Mouse (Mus musculus) heart, embryonic 13.5 days (tissue): ENCODE measurements around the gene Fdxr. TPM values are rescaled to one million over a fixed set of nuclear protein-coding genes. Genes with fewer than 3 reads are reported as not detected.

Experiments
- ATAC-seq: fragments of 200-750 bp; cut with Nextera tagmentation; 2 replicates; pipeline ENCODE4 v1.8.0; 2017; ENCODE audit warnings: moderate TSS enrichment; ENCODE audit not compliant: insufficient number of reproducible peaks, low FRiP score, low TSS enrichment; ENCODE audit errors: extremely low read depth
- H3K27ac ChIP-seq: fragments of 300-500 bp; sonication (generic); replicated peaks from 2 replicates; pipeline ENCODE4 v1.5.1; 2015; ENCODE audit warnings: moderate library complexity, mild to moderate bottlenecking, inconsistent platforms
- H3K27me3 ChIP-seq: fragments of 300-500 bp; sonication (generic); replicated peaks from 2 replicates; pipeline ENCODE4 v1.6.1; 2015; ENCODE audit warnings: mild to moderate bottlenecking, inconsistent platforms
- H3K36me3 ChIP-seq: fragments of 300-500 bp; sonication (generic); 2 replicates; pipeline ENCODE4 v1.6.1; 2015; ENCODE audit warnings: mild to moderate bottlenecking, inconsistent platforms
- H3K4me1 ChIP-seq: fragments of 300-500 bp; sonication (generic); 2 replicates; pipeline ENCODE4 v1.6.1; 2015; ENCODE audit warnings: inconsistent platforms
- H3K4me2 ChIP-seq: fragments of 300-500 bp; sonication (generic); 2 replicates; pipeline ENCODE4 v1.6.1; 2015; ENCODE audit warnings: inconsistent platforms, mild to moderate bottlenecking, moderate library complexity
- H3K4me3 ChIP-seq: fragments of 300-500 bp; sonication (generic); 2 replicates; pipeline ENCODE4 v1.5.1; 2015; ENCODE audit warnings: moderate library complexity, mild to moderate bottlenecking, inconsistent platforms
- H3K9ac ChIP-seq: fragments of 300-500 bp; sonication (generic); 2 replicates; pipeline ENCODE4 v1.6.1; 2015; ENCODE audit warnings: inconsistent platforms, mild to moderate bottlenecking, moderate library complexity
- H3K9me3 ChIP-seq: fragments of 300-500 bp; sonication (generic); 2 replicates; pipeline ENCODE4 v1.6.1; 2016; ENCODE audit warnings: inconsistent platforms
- WGBS: fragments of 180-500 bp; shearing (Covaris S2); methylation state at CpG from one replicate; pipeline ENCODE4 v1.1.7; 2015; ENCODE audit warnings: mixed read lengths; 5-methylcytosine and 5-hydroxymethylcytosine counted together
- polyA plus RNA-seq: library from polyadenylated mRNA; unstranded; fragments of >200 nt; fragmentation: Nextera tagmentation; extraction: Ambion mirVana; gene quantifications from 2 replicates; pipeline ENCODE4 v1.2.1, GENCODE M21; 2015

The Fdxr gene
- 9.5 and 11.7 TPM in 2 replicates for polyA plus RNA-seq

DNA sequence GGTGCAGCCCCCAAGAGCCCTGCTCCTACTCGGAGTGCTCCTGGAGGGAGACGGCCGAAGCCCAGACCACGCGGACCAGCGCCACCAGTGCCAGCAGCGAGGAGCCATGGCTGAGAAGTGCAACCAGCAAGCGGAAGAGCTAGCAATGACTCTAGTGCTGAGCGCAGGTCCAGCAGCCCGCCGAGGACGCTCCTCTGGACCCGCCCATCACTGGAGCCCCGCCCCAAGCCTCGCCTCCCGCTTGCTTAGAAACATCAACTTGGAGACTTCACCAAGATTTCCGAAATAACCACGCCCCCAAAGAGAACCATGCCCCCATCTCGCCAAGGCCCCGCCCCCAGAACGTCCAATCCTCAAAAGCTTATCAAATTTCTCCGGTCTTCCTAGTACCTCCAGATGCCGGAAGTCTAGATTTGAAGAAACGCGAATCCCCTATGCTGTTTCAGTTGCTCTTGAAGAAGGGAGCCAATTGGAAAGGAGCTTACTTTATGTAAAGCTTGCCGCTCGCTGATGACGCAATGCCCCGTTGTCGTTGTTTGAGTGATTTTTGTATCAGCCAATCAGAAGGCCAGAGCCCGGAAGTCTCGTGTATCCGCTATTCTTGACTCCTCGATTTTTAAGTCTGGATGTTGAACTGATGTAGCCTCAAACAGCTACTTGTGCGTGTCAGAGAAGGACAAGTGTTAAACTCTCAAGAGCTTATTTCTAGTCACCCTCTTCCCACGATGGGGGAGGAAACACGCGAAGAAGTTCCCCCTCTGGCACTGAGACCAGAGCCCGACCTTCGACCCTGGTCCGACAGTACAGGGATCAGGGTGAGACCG is at the start of gene Fdxr:
Fdxr (minus strand) TSS at position 271 of the 824 bp plus-strand sequence.
- Histone ChIP-seq H3K27ac (peak within 1 kb of the TSS; percentile 89), H3K4me2 (peak within 1 kb of the TSS; percentile 96), H3K4me1 (peaks cover 23% of the 10 kb centered on the region), H3K9ac (peak within 1 kb of the TSS; percentile 91), H3K36me3 (no peaks in the 10 kb centered on the region), H3K9me3 (no peaks in the 10 kb centered on the region), H3K27me3 (peaks cover 7% of the 10 kb centered on the region; the same call in 1 of the 2 replicates), H3K4me3 (peak within 1 kb of the TSS; percentile 70)
- ATAC-seq: peak; percentile 92
- under 1% methylated on average over 42 of the region's 42 CpGs for WGBS

DNA sequence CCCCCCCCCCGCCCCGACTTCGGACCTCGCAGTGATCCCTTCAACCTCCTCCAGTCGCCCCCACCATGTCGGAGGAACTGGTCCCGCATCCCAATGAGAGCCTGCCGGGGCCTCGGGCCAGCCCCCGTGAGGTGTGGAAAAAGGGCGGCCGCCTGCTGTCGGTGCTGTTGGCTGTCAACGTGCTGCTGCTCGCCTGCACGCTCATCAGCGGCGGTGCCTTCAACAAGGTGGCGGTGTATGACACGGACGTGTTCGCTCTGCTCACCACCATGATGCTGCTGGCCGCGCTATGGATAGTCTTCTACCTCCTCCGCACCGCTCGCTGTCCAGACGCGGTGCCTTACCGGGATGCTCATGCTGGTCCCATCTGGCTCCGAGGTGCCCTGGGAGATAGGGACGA is 46.5 kb upstream of the Fdxr start:
- H3K9me3 ChIP-seq: no peaks in the 10 kb centered on the region
- H3K4me2 ChIP-seq: no peak overlapping the region
- no peak overlapping the region for H3K4me3 ChIP-seq
- WGBS: 15% methylated on average over 32 of the region's 32 CpGs
- no peak overlapping the region for H3K9ac ChIP-seq
- no peaks in the 10 kb centered on the region for H3K36me3 ChIP-seq
- no peak for ATAC-seq
- peaks cover 17% of the 10 kb centered on the region for H3K4me1 ChIP-seq
- H3K27me3 ChIP-seq: peaks cover 97% of the 10 kb centered on the region
- no peak overlapping the region for H3K27ac ChIP-seq

DNA sequence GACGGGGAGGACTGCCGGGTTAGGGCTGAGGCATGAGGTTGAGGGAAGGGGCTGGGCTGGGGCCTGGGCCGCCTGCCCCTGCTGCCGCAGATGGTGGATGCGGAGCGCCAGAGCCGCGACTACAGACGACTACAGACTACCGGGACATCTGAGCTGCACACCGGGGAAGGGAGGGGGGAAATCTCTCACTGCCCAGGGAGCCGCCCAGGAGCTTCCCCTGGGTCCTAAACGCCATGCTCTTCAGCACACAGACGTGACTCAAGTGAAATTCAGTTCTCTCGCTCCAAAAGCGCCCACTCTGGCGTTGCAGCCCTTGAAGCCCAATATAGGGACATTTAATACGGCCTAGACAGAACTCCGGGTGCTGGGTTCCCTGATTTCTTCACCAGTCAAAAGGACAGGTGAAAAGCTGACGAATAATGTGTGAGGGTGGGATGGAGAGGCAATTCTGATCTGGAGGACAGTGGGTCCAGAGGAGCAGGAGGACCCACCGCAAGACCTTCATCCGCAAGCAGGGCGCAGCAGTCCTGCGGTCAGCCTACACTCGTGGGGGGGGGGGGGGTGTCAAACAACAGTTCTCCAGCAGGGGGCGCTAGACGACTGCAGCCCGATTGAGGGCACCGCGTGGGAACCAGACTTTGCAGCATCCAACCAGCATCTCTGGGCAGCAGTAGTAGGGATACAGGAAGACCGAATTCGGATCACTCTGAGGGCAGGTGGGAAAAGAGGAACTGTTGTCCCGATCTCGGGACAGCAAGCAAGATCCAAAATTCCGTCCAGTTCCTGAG is 45.2 kb upstream of the Fdxr start, which contains the start of gene Ush1g:
Ush1g (minus strand) TSS at position 136 of the 788 bp plus-strand sequence.
- H3K36me3 ChIP-seq: no peaks in the 10 kb centered on the region
- H3K27me3 ChIP-seq: peaks cover 97% of the 10 kb centered on the region
- H3K9me3 ChIP-seq: no peaks in the 10 kb centered on the region
- peak within 1 kb of the TSS; percentile 60; the same call in 1 of the 2 replicates for H3K9ac ChIP-seq
- H3K4me1 ChIP-seq: peaks cover 20% of the 10 kb centered on the region
- peak within 1 kb of the TSS; percentile 42 for H3K4me2 ChIP-seq
- H3K4me3 ChIP-seq: peak within 1 kb of the TSS; percentile 32
- ATAC-seq: no peak
- 6% methylated on average over 35 of the region's 35 CpGs for WGBS
- no peak within 1 kb of the TSS for H3K27ac ChIP-seq

DNA sequence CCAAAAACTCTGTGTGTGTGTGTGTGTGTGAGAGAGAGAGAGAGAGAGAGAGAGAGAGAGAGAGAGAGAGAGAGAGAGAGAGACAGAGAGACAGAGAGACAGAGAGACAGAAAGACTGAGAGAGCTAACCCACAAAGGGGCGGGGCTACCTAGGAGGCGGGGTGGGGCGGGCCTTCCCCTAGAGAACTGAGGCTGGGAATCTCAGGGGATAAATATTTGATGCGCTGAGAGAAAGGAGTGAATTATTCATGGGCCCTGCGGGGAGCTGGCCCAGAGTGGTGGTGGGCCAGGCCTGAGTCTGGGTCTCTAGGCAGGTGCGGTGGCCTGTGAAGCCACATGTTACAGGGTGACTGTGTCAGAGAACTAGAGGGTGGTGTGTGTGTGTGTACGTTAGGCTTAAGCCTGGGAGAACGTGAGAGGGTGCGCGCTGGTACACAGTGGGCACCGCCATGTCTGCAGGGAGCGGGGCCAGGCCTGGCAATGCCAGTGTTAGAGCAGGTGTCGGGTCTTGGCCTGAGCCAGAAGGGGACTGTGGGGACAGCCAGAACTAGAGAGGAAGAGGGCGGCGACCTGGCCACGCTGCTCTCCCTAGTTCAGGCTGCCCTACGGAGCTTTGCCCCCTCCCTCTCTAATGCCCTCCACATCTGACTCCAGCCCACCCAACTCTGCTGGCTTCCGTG is 43.0 kb upstream of the Fdxr start:
- 7% methylated on average over 18 of the region's 18 CpGs for WGBS
- no peak overlapping the region for H3K4me2 ChIP-seq
- peaks cover 20% of the 10 kb centered on the region for H3K4me1 ChIP-seq
- peaks cover 100% of the 10 kb centered on the region for H3K27me3 ChIP-seq
- no peaks in the 10 kb centered on the region for H3K36me3 ChIP-seq
- no peaks in the 10 kb centered on the region for H3K9me3 ChIP-seq
- no peak overlapping the region for H3K27ac ChIP-seq
- no peak overlapping the region for H3K4me3 ChIP-seq
- H3K9ac ChIP-seq: no peak overlapping the region
- no peak for ATAC-seq

DNA sequence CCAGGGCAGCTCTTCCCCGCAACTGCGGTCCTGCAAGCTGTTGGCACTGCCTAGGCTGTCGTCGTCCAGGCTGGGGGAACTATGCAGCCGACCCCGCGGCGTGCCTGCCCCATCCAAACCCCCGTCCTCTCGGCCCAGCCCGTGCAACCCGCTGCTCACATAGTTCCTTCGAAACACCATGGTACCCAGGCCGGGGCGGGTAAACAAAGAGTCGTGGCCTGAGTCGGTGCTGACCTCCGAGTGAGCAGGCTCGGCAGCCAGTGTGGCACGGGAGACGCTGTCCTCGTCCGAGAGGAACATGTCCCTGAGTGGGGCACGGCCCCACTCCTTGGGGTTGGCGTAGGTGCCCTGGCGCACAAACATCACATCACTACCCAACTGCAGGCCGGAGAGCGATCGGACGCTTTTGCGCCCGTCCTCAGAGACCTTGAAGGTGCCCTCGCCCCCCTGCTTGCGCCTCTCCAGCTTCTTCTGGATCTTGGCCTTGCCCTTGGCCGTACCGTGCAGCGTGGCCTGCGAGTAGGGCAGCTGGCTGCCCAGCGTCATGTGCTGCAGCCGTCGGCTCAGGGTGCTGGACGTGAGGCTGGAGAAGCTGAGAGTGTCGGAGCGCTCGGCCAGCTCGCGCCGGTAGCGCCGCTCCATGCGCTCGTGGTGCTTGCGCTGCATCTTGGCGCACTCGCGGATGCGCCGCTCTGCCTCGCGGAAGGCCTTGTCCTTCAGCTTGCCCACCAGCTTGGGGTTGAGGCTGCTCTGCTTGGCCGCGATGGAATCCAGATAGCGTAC is 41.6 kb upstream of the Fdxr start:
- Histone ChIP-seq H3K27ac (no peak overlapping the region), H3K36me3 (no peaks in the 10 kb centered on the region), H3K4me2 (peak overlapping the region; percentile 35), H3K27me3 (peaks cover 100% of the 10 kb centered on the region), H3K9me3 (no peaks in the 10 kb centered on the region), H3K4me3 (no peak overlapping the region), H3K9ac (no peak overlapping the region; the same call in 1 of the 2 replicates), H3K4me1 (peaks cover 19% of the 10 kb centered on the region)
- 4% methylated on average over 63 of the region's 63 CpGs for WGBS
- no peak for ATAC-seq

DNA sequence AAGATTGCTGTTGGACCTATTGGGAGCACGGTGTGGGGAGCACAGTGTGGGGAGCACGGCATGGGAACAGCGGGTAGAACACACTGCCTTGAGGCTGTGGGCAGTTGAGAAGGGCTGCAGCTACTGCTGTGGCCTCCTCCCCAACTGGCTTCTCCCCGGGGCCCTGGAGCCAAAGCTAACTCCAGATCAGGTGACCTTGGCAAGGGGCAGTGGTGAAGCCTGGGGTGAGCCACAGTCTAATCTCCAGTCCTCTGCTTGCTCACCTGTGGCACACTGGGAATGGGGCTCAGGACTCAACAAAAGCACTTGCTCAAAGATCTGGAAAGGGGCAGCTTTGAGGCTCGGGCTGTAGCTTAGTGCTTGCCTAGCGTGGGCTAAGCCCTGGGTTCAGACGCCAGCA is 40.4 kb upstream of the Fdxr start:
- peaks cover 17% of the 10 kb centered on the region for H3K4me1 ChIP-seq
- no peaks in the 10 kb centered on the region for H3K36me3 ChIP-seq
- H3K27ac ChIP-seq: no peak overlapping the region
- ATAC-seq: no peak
- H3K9ac ChIP-seq: no peak overlapping the region
- H3K4me2 ChIP-seq: no peak overlapping the region
- 60% methylated on average over 7 of the region's 7 CpGs for WGBS
- no peaks in the 10 kb centered on the region for H3K9me3 ChIP-seq
- peaks cover 100% of the 10 kb centered on the region for H3K27me3 ChIP-seq
- H3K4me3 ChIP-seq: no peak overlapping the region

DNA sequence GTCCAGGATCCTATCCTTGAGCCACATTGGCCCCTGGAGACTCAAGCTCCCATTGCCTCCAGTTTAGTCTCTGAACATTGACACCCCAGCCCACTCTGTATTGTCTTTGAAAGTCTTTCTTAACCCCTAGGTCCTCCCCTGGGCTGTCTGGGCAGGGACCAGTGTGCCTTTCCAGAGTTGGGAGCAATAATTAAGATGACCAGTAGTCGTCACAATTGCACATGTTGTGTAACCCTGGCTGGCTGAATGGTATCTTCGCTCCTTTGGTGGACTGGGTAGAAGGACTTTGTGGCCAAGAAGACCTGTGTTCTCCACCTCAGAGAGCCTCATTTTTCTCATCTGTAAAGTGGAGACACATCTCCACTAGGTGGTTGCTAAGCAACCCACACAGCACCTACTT is 37.4 kb upstream of the Fdxr start:
- Histone ChIP-seq H3K4me3 (no peak overlapping the region), H3K36me3 (no peaks in the 10 kb centered on the region), H3K9ac (no peak overlapping the region), H3K27me3 (peaks cover 76% of the 10 kb centered on the region), H3K4me1 (peaks cover 10% of the 10 kb centered on the region), H3K27ac (no peak overlapping the region), H3K9me3 (no peaks in the 10 kb centered on the region), H3K4me2 (no peak overlapping the region)
- no peak for ATAC-seq
- 45% methylated on average over 2 of the region's 2 CpGs for WGBS

DNA sequence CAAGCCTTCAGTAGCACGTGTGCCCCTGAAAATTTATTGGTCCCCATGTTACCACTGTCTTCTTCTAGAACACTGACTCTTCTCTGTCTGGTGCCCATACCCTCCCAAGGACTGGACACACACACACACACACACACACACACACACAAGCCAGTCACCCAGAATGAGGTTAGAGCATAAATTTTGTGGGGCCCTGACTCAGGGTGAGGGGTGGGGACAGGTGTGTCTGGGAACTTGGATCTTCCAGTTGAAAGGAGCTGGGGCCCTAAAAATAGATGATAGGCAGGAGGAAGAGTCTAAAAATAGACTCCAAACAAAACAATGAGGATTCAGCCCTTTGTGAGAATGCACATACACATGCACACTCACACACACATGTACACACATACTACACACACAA is 31.9 kb upstream of the Fdxr start:
- H3K9me3 ChIP-seq: no peaks in the 10 kb centered on the region
- ATAC-seq: no peak
- no peaks in the 10 kb centered on the region for H3K36me3 ChIP-seq
- H3K4me2 ChIP-seq: no peak overlapping the region
- peaks cover 43% of the 10 kb centered on the region for H3K27me3 ChIP-seq
- H3K4me3 ChIP-seq: no peak overlapping the region
- H3K27ac ChIP-seq: no peak overlapping the region
- H3K9ac ChIP-seq: no peak overlapping the region; the same call in 1 of the 2 replicates
- WGBS: 70% methylated on average over 1 of the region's 1 CpGs
- H3K4me1 ChIP-seq: peaks cover 19% of the 10 kb centered on the region

DNA sequence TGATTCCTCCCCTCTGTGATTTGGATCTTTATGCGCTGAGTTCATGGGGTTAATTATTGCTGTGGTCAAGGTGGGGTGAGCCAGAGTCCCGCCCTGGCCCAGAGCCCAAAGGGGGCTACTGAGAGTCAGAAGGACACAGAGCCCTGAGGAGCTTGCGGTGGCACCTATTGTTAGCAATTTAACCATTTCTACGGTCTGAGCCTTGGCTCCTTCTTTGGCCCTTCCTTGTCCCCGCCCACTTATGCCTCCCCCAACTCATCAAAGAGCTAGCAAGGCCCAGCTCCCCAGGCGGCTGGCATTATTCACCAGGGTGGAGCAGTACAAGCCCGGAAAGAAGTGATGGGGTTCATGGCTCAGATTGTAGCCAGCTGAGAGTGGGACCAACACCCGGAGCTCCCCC is 30.0 kb upstream of the Fdxr start, which contains the start of gene Otop2:
Otop2 (plus strand) TSS at position 301 of the 400 bp plus-strand sequence.
- Histone ChIP-seq H3K4me2 (no peak within 1 kb of the TSS), H3K36me3 (no peaks in the 10 kb centered on the region), H3K4me3 (no peak within 1 kb of the TSS), H3K9ac (0 out of 2 replicates have a peak within 1 kb of the TSS, but pooled peaks have one; percentile 47), H3K27me3 (peaks cover 23% of the 10 kb centered on the region), H3K27ac (no peak within 1 kb of the TSS), H3K9me3 (no peaks in the 10 kb centered on the region), H3K4me1 (peaks cover 19% of the 10 kb centered on the region)
- WGBS: 31% methylated on average over 8 of the region's 8 CpGs
- ATAC-seq: no peak

DNA sequence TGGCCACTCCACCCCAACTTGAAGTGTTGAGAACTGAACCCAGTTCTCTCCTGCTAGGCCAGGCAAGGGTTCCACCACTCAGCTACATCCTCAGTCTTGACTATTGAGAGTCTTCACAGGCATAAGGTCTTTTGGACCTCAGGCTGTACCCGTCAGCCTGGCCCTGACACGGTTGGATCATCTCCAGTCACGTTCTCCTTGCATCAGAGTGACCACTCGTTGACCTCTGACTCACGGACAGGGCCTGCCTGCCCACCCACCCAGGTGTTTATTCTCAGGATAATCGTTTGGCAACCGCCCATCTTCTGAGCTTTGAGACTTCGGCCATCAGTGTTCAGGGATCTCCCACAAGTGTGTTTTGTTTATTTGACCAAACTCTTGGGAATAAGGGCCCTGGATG is 26.3 kb upstream of the Fdxr start:
- H3K4me3 ChIP-seq: no peak overlapping the region
- no peak overlapping the region for H3K27ac ChIP-seq
- no peak overlapping the region for H3K4me2 ChIP-seq
- H3K9me3 ChIP-seq: no peaks in the 10 kb centered on the region
- 50% methylated on average over 8 of the region's 8 CpGs for WGBS
- H3K36me3 ChIP-seq: no peaks in the 10 kb centered on the region
- H3K4me1 ChIP-seq: peaks cover 5% of the 10 kb centered on the region; the same call in 1 of the 2 replicates
- peaks cover 37% of the 10 kb centered on the region for H3K27me3 ChIP-seq
- ATAC-seq: no peak
- no peak overlapping the region for H3K9ac ChIP-seq
